Mouse (Mus musculus): ENCODE measurements around the gene Gramd4. TPM values are rescaled to one million over a fixed set of nuclear protein-coding genes. Genes with fewer than 3 reads are reported as not detected.

Gene Gramd4
- polyA plus RNA-seq, 1 experiment from 2014 or later = 8.6 TPM

- peaks cover 10% of the 10 kb centered on the region; the same call in 1 of the 2 replicates for H3K4me1 ChIP-seq (ENCODE audit: insufficient read depth)
- peak overlapping the region; percentile 85 for H3K4me3 ChIP-seq (ENCODE audit: low read depth, low read length)
- H3K36me3 ChIP-seq (ENCODE audit: insufficient read depth) = no peaks in the 10 kb centered on the region
- peak overlapping the region; percentile 94 for H3K9ac ChIP-seq
- H3K9me3 ChIP-seq (ENCODE audit: low read depth, low read length) = no peaks in the 10 kb centered on the region
- WGBS = under 1% methylated on average over 39 of the region's 70 CpGs
- TF ChIP-seq CTCF (IDR thresholded peaks at IDR 0.05; ENCODE audit: low read depth) = no peak
- H3K4me2 ChIP-seq = peak overlapping the region; percentile 96
- peak overlapping the region; percentile 70 for H3K27ac ChIP-seq (ENCODE audit: low read depth)
- ATAC-seq (ENCODE audit: insufficient read depth) (peak; percentile 71), DNase-seq (peak; percentile 88)
- no peaks in the 10 kb centered on the region for H3K27me3 ChIP-seq (ENCODE audit: insufficient read depth, low read length)
These were observed 960 bp downstream of the Gramd4 start for GRCm38 (mm10) chr15:86058394-86058915.

DNA sequence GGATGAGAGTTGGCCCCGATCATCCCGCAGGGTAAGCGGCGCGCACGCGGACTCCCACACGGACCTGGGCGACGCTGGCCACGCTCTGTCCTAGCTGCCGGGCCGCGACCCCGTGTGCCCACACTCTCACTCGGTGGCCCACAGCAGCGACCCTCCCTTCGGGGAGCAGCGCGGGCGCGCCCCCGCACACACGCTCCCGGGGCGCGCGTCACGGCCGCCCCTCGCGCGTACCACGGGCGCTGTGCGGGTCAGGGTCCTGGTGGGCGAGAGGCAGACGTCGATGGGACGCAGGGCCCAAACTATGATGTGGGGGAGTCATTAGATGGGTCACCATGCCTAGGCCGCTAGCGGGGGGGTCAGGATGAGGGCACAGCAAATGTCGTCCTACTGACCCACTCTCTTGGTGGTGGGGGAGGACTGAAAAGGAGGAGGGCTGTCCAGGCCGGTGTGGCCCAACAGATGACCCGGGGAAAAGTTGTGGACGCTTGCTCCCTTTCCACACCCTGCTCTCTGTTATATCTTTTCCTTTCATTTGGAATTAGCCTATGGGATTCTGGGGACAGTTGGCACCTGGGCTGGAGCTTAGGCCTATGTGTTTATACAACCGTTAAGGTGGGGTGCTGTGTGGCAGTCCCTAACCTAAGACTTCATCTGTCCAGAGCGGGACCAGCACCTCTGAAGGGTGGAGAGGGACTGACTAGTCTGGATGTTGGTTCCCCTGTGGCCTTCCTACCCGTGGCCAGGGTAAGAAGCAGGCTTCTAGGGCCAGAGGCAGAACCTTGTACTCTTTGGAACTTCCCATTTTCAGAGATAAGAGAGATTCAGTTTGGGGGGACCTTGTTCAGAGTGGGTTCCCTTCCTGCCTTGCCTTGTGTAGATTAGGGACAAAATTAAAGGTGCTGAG lies 1.7 kb downstream of the Gramd4 start:
- peak overlapping the region; percentile 94 for H3K9ac ChIP-seq
- H3K4me1 ChIP-seq (ENCODE audit: insufficient read depth) = peaks cover 10% of the 10 kb centered on the region; the same call in 1 of the 2 replicates
- H3K27ac ChIP-seq (ENCODE audit: low read depth) = peak overlapping the region; percentile 70
- TF ChIP-seq CTCF (IDR thresholded peaks at IDR 0.05; ENCODE audit: low read depth) = no peak
- H3K9me3 ChIP-seq (ENCODE audit: low read depth, low read length) = no peaks in the 10 kb centered on the region
- H3K27me3 ChIP-seq (ENCODE audit: insufficient read depth, low read length) = no peaks in the 10 kb centered on the region
- no peaks in the 10 kb centered on the region for H3K36me3 ChIP-seq (ENCODE audit: insufficient read depth)
- peak overlapping the region; percentile 96 for H3K4me2 ChIP-seq
- WGBS = 2% methylated on average over 49 of the region's 49 CpGs
- peak; percentile 66 for ATAC-seq (ENCODE audit: insufficient read depth)
- peak overlapping the region; percentile 85 for H3K4me3 ChIP-seq (ENCODE audit: low read depth, low read length)
- DNase-seq = peak; percentile 39

DNA sequence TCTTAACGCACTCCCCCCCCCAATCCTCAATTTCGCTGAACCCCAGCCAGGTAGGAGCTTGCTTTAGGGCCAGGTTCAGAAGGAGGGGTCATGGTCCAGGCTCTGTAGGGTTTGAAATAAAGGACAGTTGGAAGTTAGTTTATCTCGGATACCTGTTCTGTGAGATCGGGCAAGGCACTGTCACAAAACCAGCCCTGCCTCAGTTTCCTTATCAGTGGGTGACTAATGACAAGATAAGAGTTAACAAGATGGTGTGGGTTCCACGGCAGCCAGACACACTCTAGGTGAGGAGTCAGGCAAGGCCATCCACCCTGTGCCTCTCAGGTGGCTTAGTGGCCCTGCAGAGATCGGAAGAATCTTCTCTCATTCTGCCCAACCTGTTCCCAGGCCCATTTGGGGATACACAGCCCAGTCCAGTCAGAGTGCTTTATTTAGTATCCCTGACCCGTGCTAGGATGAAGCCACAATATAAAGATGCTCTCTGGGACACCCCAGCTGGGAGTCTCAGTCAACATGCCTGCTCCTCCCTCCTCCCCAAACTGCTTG lies 2.4 kb downstream of the Gramd4 start:
- Histone ChIP-seq H3K9ac (peak overlapping the region; percentile 94; the same call in 1 of the 2 replicates), H3K36me3 (ENCODE audit: insufficient read depth) (no peaks in the 10 kb centered on the region), H3K4me2 (peak overlapping the region; percentile 96), H3K4me1 (ENCODE audit: insufficient read depth) (peaks cover 10% of the 10 kb centered on the region; the same call in 1 of the 2 replicates), H3K27ac (ENCODE audit: low read depth) (no peak overlapping the region), H3K4me3 (ENCODE audit: low read depth, low read length) (peak overlapping the region; percentile 85), H3K27me3 (ENCODE audit: insufficient read depth, low read length) (no peaks in the 10 kb centered on the region), H3K9me3 (ENCODE audit: low read depth, low read length) (no peaks in the 10 kb centered on the region)
- 63% methylated on average over 7 of the region's 7 CpGs for WGBS
- no peak for DNase-seq
- no peak for ATAC-seq (ENCODE audit: insufficient read depth)
- TF ChIP-seq CTCF (IDR thresholded peaks at IDR 0.05; ENCODE audit: low read depth) = no peak

GRCm38 (mm10) chr15:86060581-86060980 lies 3.1 kb downstream of the Gramd4 start:
- peak overlapping the region; percentile 96; the same call in 1 of the 2 replicates for H3K4me2 ChIP-seq

GRCm38 (mm10) chr15:86061221-86061620 lies 3.7 kb downstream of the Gramd4 start:
- 85% methylated on average over 7 of the region's 7 CpGs for WGBS
- no peak overlapping the region for H3K27ac ChIP-seq (ENCODE audit: low read depth)
- no peak for ATAC-seq (ENCODE audit: insufficient read depth)

More at GRCm38 (mm10) chr15:86060581-86060980, 3.1 kb downstream of the Gramd4 start:
- TF ChIP-seq CTCF (IDR thresholded peaks at IDR 0.05; ENCODE audit: low read depth) = no peak
- no peaks in the 10 kb centered on the region for H3K27me3 ChIP-seq (ENCODE audit: insufficient read depth, low read length)
- DNase-seq (peak; percentile 39), ATAC-seq (ENCODE audit: insufficient read depth) (no peak)
- 73% methylated on average over 12 of the region's 12 CpGs for WGBS
- peaks cover 10% of the 10 kb centered on the region; the same call in 1 of the 2 replicates for H3K4me1 ChIP-seq (ENCODE audit: insufficient read depth)
- H3K27ac ChIP-seq (ENCODE audit: low read depth) = no peak overlapping the region
- no peaks in the 10 kb centered on the region for H3K9me3 ChIP-seq (ENCODE audit: low read depth, low read length)
- H3K36me3 ChIP-seq (ENCODE audit: insufficient read depth) = no peaks in the 10 kb centered on the region
- no peak overlapping the region for H3K9ac ChIP-seq
- H3K4me3 ChIP-seq (ENCODE audit: low read depth, low read length) = no peak overlapping the region

GRCm38 (mm10) chr15:86061848-86062481 lies 4.5 kb downstream of the Gramd4 start:
- no peak for DNase-seq
- TF ChIP-seq CTCF (IDR thresholded peaks at IDR 0.05; ENCODE audit: low read depth) = no peak
- Histone ChIP-seq H3K4me2 (no peak overlapping the region), H3K27ac (ENCODE audit: low read depth) (no peak overlapping the region), H3K36me3 (ENCODE audit: insufficient read depth) (no peaks in the 10 kb centered on the region), H3K27me3 (ENCODE audit: insufficient read depth, low read length) (no peaks in the 10 kb centered on the region), H3K9me3 (ENCODE audit: low read depth, low read length) (no peaks in the 10 kb centered on the region), H3K4me1 (ENCODE audit: insufficient read depth) (peaks cover 12% of the 10 kb centered on the region), H3K4me3 (ENCODE audit: low read depth, low read length) (no peak overlapping the region), H3K9ac (no peak overlapping the region; the same call in 1 of the 2 replicates)
- 59% methylated on average over 6 of the region's 6 CpGs for WGBS
- ATAC-seq (ENCODE audit: insufficient read depth) = no peak

More at GRCm38 (mm10) chr15:86061221-86061620, 3.7 kb downstream of the Gramd4 start:
- Histone ChIP-seq H3K27me3 (ENCODE audit: insufficient read depth, low read length) (no peaks in the 10 kb centered on the region), H3K4me1 (ENCODE audit: insufficient read depth) (peaks cover 10% of the 10 kb centered on the region; the same call in 1 of the 2 replicates), H3K4me3 (ENCODE audit: low read depth, low read length) (no peak overlapping the region), H3K9me3 (ENCODE audit: low read depth, low read length) (no peaks in the 10 kb centered on the region), H3K4me2 (no peak overlapping the region), H3K9ac (no peak overlapping the region; the same call in 1 of the 2 replicates), H3K36me3 (ENCODE audit: insufficient read depth) (no peaks in the 10 kb centered on the region)
- TF ChIP-seq CTCF (IDR thresholded peaks at IDR 0.05; ENCODE audit: low read depth) = no peak
- no peak for DNase-seq
